Mouse (Mus musculus): Measurements from ENCODE around the gene Wasl.

Gene Wasl

DNA sequence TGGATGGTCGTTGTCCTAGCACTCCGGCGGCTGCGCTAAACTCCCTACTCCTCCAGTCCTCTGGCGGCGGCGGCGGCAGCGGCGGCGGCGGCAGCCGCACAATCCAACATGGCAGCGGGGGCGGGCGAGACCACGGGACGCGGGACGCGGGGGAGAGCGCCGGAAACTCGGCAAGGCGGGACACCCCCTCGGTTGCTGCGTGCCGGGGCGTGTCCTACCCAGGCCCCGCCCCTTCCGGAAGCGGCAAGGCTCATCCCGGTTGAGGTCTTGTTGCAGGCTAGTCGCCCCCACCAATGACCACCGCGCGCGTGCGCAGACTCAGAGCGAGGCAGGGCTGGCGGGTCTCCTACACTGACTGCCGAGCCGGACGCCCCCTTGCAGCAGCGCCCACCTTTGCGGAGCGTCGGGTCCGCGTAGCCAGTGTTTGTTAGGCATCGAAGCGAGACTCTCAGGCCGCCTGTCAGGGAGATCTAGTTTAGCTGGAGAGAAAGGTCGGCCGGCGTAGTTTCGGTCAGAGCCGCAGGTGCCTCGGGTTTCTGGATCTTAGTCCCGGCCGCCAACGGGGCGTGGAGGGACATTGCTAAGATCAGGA lies at the start of gene Wasl:
Wasl (minus strand) TSS at position 143 of the 592 bp plus-strand sequence.
- DNase-seq, result peak; percentile 99

DNA sequence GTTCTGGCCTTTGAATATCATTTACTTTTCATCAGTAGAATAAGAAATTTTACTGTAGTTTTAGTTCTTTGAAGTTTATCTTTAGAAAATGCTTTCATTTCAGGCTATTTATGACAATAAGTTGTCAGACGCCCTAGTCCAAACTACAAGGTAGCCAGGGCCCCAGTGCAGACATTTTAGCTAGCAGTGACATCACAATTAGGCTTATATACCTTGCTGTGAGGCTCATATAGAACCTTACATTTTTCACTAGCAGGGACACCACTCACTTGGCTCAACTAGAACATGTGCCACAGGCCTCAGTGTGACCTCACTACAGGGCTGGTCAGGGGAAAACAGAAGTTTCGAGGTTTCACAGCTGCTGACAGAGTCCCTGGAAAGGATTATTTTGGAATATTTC lies 42.7 kb upstream of the Wasl start:
- DNase-seq, result no peak

DNA sequence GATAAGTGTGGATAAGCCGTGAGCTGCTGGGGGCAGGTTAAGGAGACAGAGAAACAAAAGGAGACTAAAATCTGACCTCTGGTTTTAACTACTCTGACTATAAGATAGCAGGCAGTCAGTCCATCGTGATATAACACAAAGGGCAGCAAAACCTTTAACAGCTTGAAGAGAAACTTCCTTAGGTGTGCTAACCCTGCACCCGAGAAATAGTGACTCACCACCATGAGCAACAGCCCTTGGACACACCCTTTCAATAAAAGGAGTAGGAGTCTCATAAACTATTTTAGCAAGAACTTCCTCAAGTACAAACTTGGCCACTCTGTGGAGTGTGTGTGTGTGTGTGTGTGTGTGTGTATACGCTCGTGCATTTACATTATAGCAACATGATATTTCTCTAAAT lies 42.3 kb upstream of the Wasl start:
- no peak for DNase-seq

DNA sequence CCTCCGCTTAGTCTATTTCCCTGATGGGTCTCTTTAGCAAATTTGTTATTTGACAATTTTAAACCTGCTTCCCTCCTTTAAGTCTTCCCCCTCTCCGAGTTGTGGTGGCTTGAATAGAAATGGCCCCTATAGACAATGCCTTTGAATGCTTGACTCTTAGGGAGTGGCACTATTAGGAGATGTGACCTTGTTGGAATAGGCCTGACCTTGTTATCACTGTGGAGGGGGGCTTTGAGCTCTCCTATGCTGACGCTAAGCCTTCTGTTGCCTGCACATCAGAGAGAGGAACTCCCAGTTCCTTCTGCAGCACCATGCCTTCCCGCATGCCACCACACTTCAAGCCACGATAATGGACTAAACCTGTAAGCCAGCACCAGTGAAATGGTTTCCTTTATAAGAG lies 32.4 kb upstream of the Wasl start:
- no peak for DNase-seq

DNA sequence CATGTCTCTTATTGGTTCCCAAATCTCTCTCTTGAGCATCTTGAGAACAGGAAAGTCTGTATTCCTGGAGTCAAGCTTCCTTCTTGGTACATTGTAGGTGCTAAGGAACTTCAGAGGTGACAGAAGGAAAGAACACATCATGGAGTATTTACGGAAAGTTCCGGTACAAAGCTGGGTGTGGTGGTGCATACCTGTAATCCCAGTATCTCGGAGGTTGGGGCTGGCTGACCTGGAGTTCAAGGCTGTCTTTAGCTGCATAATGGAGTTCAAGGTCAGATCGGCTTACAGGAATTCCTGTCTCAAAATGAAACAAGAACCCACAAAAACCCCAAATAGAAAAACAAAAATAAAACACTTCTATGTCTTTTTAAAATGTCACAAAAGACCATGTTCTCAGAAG lies 31.3 kb upstream of the Wasl start:
- DNase-seq, result no peak

DNA sequence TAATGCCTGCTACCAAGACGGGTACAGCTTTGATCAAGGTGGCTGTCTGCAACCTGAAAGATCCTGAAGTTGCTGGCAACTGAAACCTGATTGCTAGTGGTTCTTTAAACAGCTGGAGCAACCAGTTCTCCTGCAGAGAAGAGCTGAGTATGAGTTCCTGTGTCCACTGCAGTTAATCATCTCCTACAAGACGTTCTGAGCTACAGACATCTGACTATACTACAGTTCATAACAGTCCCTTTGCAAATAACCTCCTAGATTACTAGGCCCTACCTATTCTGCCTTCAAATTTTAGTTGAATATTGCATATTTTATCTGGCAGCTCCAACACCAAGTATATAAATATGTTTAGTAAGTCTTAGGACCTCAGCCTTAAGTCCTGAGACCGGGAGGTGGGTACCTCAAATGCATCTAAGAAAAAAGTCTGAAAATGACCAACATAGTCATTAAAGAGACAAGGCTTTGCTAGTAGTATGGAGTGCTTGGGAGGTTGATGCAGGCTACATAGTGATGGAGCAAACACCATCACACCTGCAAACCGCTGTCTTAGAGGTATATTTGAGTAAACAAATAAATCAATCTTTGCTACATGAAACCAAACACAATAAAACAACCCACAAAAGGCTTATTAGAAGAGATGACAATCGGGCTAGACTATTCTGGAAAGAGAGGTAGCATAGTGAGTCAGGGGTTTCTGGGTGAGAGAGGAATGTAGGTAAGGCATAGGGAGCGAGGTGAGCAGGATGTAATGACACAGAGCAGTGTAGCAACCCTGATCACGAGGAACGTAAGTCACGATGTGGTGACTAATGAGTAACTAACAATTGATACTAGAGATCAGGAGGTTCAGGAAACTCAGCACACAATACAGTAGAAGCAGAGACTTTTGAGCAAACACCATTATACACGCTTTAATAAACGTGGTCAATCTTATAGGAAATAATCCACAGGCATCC lies 29.9 kb upstream of the Wasl start:
- no peak for DNase-seq

DNA sequence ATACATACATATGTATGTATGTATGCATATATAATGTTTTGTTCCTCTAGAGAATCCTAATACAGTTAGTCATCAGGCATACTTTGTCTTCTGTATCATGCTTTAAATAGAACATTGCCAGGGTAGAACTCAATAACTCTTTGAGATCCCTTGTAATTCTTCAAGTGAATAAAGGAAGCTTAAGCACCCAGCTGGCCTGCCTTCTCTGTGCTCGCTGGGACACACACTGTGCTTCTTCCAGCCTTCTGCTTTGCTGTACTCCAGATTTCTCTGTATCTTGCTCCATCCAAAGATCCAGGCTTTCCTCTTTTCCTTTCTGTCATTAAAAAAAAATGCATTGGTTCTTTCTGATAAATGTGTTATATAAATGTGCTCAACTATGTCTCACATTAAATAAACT lies 23.1 kb upstream of the Wasl start:
- no peak for DNase-seq

DNA sequence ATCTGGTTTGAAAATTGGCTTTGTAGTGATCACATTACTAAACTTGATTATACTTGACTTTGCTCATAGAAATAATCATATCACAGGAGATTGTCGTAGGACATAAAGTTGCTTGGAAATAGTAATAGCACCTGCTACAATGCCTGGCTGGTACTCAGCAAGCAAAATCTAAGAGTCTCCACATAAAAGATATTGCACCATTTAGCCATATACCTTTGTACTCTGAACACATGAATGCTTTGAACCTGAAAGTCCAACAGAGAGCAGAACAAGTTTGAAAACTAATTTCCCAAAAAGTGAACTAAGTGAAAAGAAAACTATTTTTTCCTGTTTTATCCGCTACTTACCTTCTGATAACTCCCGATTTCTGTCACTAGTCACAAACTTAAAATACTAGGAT lies 18.3 kb upstream of the Wasl start:
- no peak for DNase-seq

DNA sequence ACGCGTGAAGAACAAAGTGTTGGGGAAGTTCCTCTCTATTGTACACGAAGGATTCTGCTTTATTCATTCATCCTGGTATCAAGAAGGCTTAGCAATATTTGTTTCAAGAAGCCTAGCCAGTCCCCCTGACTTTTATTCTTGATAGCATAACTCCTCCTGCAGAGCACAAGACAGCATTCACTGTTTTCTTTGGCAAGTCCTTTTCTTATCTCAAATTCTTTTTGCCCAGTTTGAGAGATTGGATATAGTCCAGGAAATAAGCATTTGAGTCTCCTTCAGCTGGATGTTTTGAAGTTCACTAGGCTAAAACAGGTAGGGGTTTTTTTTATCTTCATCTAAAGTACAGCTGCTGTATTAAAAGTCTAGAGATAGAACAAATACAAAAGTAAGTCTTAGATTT lies 3.0 kb upstream of the Wasl start:
- no peak for DNase-seq

DNA sequence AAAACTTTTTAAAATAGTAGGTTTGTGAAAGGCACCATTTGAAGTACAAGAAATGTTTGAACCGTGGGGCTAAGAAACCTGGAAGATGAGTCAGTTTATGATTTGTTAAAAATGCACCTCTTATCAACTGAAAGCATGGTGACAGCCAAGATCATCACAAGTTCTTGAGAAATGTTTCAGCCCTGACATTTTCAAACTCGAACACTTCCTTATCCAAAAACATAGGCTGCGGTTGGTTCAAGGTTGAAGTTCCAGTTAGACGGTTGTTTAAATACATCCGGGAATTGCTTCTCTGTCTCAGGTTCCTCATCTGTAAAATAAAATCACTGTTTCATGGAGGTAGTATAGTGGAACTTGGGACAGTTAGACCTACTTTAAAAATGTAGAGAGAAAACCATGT lies 1.4 kb upstream of the Wasl start:
- no peak for DNase-seq

DNA sequence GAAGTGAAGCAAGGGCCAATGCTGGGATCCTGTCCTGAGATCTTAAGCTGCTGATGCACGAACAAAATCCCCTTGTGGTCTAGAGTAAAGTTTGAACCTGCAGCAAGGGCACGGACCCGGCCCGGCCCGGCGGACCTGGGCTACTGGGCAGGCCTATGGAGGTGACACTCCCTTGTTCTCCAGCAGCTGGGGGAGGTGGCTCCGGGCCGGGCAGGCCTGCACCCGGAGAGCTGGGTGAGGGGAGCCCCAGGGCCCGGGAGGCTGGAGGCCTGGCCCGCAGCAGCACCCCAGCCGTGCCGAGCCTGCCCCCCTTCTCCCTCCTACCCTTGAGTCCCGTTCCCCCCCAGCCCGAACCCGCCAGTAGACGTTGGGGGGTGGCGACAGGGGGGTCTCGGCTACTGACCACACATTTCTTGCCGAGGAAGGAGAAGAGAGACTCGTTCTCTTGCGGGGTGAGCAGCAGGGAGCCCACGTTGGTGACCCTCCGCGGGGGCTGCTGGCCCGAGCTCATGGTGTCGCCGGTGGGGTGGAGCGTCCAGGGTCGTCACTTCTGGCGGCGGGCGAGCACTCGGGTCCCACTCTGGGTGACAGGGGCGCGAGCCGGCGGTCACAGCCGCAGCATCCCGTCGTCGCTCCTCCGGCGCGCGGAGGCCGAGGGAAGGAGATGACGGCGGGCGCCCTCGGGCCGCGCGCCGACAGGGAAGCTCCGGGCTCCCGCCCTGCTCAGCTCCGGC lies 509 bp downstream of the Wasl start:
- peak; percentile 48 for DNase-seq

DNA sequence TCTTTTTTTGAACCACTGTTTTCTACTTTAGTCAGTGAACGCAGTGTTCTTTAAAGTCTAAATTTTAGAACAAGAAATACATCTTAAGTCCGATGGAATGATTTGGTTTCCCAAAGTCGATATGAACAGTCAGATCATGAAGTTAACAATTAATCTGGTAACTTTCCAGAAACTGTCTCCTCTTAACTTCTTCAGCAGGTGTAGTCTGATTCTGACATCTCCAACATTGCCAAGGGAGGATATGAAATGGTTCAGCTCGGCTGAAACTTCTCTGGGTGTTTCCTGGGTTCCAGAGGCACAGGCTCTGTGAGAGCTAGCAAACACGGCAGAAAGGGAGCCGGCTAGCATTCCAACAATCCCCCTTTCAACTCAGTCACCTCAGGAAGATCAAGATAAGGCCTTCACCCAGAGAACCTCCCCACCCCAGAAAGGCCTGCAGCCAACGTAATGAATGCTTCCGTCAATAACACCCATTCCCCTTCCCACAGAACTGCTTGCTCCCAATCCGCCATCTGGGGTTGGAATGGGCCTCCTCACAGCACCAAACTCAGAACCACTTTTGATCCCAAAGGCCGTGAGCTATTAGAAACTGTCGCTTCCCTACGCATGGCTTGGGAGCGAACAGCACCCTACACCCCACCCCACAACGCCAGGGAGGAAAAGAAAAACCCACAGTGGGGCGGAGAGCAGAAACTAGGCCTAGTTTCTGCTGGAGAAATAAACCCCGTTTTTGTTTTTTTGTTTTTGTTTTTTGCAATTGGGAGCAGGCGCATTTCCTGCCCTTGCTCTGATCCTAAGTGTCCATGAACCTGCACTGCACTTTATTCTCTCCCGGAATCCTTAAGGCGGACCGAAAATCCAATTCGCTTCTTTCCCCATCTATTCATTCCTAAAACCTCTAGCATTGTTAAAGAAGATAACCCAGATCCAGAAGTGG lies 1.3 kb downstream of the Wasl start:
- DNase-seq, result peak; percentile 31

DNA sequence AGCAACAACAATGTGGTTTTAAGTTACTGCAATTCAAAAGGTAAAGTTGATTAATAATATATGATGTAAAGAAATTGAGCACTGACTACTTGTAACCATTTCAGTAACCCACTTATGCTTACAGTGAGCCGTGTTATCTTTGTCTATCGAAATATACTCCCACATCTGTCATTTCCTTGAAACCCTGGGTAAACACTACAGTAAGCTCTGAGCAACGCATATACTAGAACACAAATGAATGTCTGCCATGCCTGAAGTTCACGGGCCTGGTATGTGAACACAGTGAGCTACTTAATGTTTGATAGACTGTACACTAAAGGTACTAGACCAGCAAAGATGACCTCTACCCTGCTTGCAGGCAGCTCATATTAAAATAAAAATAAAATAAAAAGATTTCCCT lies 2.3 kb downstream of the Wasl start:
- no peak for DNase-seq

DNA sequence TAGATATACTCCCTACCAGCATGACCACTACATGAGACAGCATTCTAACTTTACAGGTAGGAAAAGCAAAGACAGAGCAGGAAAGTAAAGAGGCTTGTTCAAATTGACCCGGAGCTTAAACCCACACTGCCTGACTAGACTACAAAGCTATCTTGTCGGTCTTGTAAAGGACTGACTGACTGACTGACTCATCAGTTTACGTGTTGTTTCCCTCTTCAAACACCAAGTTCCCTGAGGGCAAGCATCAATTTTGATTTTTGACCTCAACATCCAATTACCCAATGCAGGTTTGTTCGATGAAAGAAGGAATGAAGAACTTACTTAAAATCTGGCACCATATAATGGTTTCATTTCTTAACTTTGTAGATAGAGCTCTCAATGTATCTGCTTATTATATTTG lies 2.9 kb downstream of the Wasl start:
- DNase-seq, result no peak

DNA sequence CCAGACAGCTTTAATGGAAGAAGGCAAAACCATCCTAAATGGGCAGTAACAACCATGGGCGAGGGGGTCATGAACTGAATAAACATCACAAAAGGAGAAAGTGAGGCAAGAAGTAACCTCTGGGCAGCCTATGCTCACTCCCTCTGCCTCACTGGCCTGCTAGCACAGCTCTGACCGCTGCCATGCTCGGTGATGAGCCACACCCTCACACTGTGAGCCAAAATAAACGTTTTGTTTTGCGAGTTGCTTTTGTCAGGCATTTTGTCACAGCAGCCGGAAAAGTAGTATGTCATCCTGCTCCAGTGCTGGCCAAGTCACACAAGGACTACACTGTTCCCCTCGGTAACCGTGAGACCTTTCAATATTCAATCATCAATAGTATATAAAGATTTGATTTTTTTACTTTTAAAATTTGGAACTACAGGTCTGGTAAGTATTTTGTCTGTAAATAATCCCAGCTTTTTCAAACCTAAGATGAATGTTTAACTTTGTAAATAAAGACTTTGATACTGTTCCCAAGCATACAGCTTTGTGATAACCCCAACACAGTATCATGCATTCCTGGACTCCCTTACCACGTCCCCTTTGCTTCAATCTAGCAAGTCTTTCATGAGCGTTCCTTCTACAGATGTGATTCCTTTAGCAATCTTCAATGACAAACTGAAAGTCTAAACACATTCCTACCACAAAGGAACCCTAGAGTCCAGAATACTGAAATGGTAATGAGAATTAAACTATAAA lies 7.0 kb downstream of the Wasl start:
- DNase-seq, result no peak

DNA sequence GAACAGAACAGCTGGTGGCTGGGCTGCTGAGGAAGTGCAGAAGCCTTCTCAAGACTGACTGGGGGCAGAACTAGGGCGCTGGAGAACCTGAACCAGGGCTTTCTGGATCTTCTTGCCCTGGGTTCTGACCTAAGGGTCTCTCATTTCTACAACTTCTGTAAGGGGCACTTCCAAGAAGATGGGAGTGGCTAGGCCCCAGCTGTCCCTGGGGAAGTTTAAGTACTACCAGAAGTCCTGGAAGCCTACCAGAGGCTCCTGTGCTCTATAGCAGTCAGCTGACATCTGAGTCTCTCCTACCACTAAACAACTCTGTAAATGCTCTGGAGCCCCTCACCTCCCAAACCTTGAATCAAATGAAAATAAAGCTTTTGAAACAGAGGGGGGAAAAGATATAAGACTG lies 8.7 kb downstream of the Wasl start:
- DNase-seq, result no peak

DNA sequence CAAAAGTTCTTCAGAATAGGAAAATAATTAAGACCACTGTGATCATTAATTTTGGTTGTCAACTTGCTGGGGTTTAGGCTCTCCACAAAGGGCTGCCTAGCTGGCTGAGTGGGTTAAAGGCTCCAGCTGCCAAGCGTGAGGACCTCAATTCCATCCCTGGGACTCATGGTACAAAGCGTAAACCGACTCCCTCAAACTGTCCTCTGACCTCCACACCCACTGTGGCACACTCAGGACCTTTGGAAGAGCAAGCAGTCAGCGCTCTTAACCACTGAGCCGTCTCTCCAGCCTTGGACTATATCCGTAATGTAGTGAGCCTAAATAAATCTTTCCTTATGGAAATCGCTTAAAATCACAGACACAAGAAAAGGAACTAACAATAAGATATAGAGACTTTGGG lies 13.3 kb downstream of the Wasl start:
- no peak for DNase-seq

DNA sequence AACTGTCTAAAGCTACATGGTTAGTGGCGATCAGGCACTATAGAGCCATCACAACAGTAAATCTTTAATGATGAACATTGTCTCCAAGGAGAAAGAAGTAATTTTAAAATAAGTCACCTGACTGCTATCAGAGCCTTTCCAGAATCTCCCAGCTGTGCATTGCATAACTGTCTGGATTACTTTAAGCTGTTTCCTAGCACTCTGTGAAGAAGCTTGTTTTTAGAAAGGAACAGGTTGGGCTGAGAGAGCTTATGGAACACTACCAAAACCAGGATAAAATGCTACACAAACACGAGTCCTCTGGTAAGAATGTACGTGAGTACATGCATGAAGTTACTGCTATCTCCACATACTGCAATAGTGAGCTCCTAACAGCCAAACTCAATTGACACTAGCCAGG lies 14.1 kb downstream of the Wasl start:
- DNase-seq, result no peak

DNA sequence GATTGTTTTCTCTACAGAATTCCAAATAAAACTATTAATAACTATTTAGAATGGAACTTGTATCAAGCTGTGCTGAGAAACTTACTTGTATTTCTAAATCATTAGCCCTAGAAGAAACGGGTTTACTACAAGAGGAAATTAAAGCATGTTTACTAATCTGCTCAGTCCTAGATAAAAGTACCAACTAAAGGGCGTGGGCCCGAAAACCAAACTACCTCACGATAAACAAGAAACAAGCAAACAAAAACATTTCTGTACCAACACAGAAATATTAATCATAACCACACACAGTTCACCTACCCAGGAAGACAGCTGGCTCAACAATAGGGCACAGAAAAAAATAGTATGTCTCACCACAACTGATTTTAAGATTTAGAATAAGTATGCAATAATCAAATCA lies 16.4 kb downstream of the Wasl start:
- DNase-seq, result no peak

DNA sequence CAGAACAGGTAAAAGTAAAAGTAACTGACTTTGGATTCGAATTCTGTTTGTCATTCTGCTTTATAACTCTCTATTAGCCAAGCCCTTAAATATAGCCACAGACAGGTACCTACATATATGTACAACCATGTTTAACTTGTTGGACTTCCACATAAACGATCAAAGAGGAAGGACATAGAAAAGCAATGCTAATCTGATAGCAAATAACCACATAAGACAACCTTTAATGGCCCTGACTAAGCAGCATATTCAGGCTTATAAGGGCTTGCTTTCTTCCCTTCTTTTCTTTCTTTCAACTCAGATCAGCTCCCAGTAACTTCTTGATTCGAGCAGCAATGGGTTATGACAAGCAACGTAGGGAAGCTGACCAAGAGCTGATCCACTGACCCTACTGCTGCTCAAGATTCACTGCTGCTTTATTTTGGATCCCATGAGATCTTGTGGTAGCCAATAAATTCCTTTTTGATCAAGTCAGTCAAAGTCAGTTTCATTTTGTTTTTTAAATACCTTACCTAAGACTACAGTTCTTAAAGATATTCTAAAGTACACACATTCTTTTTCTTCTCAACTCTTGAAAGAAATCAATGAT lies 17.6 kb downstream of the Wasl start:
- DNase-seq, result no peak

DNA sequence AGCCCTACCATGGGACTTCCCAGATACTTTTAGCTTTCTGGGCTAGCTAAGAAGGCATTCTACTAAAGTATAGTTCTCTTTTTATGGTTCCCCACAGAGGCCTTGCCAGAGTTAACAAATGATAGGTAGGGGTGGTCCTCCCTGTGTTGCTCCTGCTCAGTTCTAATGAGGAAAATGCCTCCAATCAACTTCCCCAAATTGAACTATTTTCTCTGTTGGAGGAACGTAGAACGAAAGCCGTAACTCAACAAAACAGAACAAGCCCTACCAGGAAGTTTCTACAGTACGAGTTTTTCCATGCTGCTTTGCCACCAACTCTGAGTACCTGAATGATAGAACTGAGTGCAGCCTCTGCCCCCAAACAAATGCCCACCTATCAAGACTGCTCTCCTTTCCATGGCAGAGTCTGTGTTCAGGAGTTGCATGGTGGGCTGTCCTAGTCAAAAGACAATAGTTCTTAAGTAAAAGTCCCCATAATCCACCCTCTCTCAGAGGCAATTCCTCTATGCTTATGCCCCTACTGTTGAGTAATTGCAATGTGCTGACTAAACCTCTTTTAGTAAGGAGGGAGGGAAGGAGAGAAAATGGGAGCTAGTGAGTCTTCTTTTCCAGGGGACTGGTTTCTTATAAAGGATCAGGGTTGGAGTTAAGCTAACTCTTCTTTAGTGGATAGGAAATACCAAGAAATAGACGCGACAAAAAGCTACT lies 19.3 kb downstream of the Wasl start:
- DNase-seq, result no peak
